Mouse (Mus musculus): ENCODE measurements at regions not wholly inside any gene's neighbourhood (a gene's known extent, or its start where the extent isn't known, plus 50 kb on each side); places are given as distances from the start of the nearest gene placed in this dataset.
A peak's percentile ranks its signal among the peaks of the same experiment; 100 is the strongest.
"Not testable (repeated sequence)": the region's sequence is repeated elsewhere in the genome, so short reads cannot be mapped to it uniquely, and the experiment has no call there.

GRCm38 (mm10) chr6:37749016-37749415 is 121.6 kb upstream of the Trim24 start:
- DNase-seq = no peak

DNA sequence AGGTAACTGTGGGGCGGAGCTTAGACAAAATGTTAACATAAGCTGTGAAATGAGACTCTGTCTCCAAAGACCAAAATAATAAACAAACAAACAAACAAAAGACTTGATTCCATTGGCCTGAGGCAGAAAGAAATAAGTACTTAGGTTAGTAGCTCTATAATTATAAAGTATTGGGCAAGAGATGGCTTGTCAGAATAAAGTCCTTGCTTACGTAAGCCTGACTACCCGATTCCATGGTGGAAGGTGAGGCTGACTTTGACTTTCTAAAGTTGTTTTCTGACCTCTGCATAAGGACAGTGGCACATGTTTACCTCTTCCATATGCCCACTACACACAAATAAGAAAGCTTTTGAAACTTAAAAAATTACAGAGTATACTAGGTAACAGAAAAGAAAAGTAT is 120.3 kb upstream of the Trim24 start:
- DNase-seq = no peak

GRCm38 (mm10) chr6:37751701-37752100 is 118.9 kb upstream of the Trim24 start:
- no peak for DNase-seq

DNA sequence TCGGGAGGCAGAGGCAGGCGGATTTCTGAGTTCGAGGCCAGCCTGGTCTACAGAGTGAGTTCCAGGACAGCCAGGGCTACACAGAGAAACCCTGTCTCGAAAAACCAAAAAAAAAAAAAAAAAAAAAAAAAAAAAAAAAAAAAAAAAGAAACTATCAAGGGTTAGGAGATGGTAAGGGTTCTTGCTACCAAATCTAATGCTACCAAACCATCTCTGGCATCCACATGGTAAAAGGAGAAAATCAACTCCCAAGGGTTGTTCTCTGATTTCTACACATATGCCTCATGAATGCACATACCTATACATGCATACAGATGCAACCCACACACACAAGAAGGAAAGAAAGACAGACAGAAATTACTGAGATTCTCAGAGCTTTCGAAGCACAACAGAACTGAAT is 109.6 kb upstream of the Trim24 start:
- DNase-seq = not testable (repeated sequence)

DNA sequence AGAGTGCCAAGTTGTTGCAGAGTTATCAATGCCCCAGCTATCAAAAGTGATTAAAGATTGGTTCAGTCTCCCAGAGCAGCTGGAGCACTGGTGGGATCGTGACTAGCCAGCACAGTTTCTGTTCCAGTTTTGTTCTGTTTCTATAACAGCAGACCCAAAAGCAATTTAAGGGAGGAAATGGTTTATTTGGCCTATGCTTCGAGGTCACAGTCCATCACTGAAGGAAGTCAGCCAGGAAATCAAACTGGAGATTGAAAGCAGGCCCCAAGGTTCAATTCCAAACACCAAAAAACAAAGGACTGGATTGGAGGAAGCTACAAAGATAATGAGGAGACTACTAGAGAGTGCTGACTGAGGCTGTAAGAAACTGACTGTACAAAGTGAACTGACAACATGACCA is 107.6 kb upstream of the Trim24 start:
- no peak for DNase-seq

GRCm38 (mm10) chr6:37767690-37768089 is 102.9 kb upstream of the Trim24 start:
- no peak for DNase-seq

DNA sequence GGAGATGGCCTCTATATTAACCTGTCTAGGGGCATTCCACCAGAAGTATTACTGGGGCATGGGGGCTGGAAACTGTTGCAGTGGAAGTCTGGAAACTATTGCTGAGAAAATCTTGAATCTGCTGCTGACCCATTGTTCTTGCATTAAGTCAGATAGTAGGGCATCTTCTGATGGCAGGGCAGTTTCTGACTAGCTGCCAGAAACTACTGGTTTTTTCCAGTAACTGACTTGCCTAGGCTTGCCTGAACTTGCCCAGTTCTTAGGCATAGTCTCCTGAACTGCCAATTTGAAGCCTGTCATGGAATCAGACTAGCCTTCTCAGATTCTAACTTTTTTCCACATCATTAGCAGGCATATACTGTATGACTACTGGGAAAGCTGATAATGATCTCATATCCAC is 97.3 kb upstream of the Trim24 start:
- no peak for DNase-seq

GRCm38 (mm10) chr6:37775151-37775550 is 95.5 kb upstream of the Trim24 start:
- DNase-seq = no peak

DNA sequence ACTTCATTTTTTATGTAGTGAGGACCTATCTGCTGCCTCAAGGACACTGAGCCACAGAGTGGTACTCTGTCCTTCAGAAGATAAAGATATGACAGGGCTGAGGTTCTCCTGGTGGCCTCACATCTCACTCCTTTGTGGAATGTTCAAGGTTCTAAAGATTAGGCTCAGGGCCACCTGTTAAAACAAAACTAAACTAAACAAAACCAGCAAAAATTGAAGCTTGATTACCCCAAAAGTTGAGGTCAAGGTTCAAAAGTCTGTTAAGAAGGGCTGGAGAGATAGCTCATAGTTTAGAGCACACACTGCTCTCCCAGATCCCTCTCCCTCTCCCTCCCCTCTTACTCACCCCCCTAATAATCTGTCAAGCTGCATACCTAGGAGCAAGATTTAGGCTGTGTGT is 90.7 kb upstream of the Trim24 start:
- no peak for DNase-seq

DNA sequence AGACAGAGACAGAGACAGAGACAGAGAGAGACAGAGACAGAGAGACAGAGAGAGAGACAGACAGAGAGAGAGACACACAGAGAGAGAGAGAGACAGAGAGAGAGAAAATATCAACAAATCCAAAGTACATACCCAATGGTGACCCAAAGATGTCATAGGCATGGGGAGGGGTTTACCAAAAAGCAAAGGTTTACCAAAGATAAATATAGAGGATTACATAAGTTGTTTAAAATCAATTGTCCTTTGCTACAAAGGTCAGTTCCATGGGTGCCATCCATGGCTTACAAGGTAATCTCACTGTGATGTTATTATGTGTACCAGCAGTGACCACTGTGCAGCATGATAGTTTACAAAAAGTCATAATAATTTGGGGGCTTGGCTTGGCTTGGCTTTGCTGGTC is 88.7 kb upstream of the Trim24 start:
- DNase-seq = no peak

DNA sequence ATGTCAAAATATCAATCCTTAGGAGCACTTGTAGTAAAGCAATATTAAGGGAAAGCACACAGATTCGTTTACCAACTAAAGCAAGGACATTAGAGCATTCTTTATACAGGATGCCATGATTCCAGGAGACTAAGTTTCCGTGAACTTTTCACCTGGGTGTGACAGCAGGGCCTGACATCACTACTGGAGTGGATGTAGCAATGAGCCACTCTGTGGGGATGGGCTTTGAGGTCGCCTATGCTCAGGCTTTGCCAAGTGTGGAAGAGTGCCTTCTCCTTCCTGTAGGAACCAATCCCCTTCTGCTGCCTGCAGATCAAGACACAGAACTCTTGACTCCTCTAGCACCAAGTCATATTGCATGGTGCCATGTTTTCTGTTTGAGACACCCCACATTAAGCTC is 85.3 kb upstream of the Trim24 start:
- DNase-seq = not testable (repeated sequence)

- no peak for DNase-seq
Observed at GRCm38 (mm10) chr6:37785741-37786140, 84.9 kb upstream of the Trim24 start.

GRCm38 (mm10) chr6:37787858-37788257 is 82.8 kb upstream of the Trim24 start:
- not testable (repeated sequence) for DNase-seq

GRCm38 (mm10) chr6:37790878-37791277 is 79.7 kb upstream of the Trim24 start:
- no peak for DNase-seq

- no peak for DNase-seq
Observed at GRCm38 (mm10) chr6:37794211-37794610, 76.4 kb upstream of the Trim24 start.

GRCm38 (mm10) chr6:37795001-37795400 is 75.6 kb upstream of the Trim24 start:
- DNase-seq = no peak

GRCm38 (mm10) chr6:37803231-37803630 is 67.4 kb upstream of the Trim24 start:
- DNase-seq = no peak

- not testable (repeated sequence) for DNase-seq
Observed at GRCm38 (mm10) chr6:37805896-37806295, 64.7 kb upstream of the Trim24 start.

- DNase-seq = not testable (repeated sequence)
Observed at GRCm38 (mm10) chr6:37806529-37807191, 64.0 kb upstream of the Trim24 start.

DNA sequence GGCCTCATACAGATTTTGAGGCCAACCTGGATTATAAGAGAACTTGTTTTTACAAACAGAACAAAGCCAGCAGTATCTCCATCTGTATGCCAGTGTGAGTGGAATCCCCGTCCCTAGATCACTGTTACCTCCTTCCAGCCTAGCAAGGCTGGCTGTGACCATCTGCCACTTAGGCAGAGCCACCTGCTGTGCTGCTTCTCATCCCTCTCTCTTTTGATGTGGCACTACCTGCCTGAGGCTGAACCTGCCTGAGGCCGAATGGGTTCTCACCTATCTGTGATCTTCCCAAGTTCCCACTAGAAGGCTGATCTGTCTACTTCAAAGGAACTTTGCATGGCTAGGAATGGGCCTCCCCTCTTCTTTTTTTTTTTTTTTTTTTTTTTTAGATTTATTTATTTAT is 55.4 kb upstream of the Trim24 start:
- DNase-seq = peak; percentile 44
